Mouse (Mus musculus): Measurements from ENCODE around the gene Grip2.

DNA sequence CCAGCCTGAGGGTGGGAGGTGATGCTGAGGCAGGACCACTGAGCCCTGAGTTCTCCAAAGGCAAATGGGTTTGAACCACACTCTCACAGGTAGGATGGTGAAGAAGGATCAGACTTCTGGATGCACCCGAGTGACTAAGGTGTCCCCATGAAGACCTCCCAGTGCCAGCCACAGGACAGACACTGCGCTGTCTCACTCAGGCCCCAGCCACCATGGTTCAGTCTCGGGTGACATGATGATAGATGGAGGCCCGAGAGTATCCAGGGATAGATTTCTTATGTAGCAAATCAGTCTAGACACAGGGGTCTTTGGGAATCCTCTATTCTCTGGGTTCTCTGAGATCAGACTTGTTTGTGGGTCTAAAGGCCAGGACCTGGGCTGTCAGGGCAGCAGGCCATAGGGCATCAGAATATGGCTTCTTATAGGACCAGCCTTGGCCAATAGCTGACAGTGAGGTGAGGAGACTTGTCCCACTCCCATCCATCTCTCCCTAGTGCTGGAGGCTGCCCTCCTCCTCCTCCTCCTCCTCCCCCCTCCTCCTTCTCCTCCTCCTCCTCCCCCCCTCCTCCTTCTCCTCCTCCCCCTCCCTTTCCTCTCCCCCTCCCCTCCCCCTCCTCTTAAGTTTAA, 106.3 kb downstream of the Grip2 start:
- no peak for TF ChIP-seq POLR2A (IDR thresholded peaks at IDR 0.05; ENCODE audit: low read depth, low read length)
- TF ChIP-seq CTCF (conservative IDR thresholded peaks at IDR 0.05; ENCODE audit: insufficient read depth, insufficient read length, low read depth, low read length): no peak
